Mouse (Mus musculus) cerebellum, adult 18-20 months (tissue): ENCODE measurements at regions not wholly inside any gene's neighbourhood (a gene's known extent, or its start where the extent isn't known, plus 50 kb on each side); places are given as distances from the start of the nearest gene placed in this dataset.

Experiments used
- DNase-seq, 2 experiments: peaks; one replicate each; pipeline ENCODE4 v3.0.0; 2021

DNA sequence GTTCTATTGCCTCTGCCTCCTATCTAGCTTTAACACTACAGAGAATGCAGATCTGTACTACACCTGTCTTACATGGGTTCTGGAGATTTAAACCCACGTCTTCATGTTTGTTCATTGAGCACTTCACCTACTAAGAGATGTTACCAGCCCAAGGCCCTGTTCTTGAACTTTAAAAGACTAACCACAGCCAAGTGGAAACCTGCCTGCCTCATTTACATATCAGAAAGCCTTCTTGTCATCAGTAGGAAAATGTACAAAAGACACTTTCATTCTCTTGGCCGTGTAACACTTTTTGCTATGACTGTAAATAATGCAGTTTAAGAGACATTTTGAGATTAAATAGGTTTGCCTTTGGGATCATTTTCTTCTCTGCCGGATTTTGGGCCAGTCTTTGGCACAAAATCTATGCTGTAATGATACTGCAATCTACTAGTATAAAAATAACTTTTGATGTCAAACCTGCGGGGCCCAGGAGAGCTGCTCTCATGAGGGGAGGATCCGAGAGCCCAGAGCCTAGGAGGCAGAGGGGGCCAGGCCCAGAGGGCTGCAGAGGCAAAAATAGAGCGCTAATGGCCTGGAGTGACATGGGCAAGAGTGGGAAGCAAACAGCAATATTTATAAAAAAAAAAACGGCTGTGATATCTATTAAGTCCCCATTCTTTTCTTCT, 318.4 kb upstream of the Myo3a start:
- DNase-seq: peak; percentile 16 to 30

DNA sequence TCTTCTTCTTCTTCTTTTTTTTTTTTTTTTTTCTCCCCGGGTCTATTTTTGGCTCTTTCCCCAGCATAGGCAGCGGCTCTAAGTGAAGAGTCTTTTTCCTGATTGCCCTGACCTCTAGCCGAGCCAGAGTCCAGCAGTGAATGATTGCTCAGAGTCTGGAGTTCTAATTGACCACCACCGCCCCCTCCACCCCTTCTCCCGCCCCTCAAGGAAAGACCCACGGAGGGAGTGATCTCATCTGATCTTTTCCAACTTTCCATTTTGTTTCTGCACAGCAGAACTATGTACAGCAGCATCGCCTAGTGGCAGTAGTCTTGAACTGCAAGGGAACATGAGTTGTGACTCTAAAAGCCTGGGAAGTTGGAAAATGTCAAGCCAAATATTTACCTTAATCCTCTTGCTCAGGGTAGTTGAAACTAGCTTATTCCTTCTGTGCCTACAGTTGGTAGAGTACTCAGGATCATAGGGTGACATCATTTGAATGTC, 317.8 kb upstream of the Myo3a start:
- peak; percentile 84 to 87 for DNase-seq

DNA sequence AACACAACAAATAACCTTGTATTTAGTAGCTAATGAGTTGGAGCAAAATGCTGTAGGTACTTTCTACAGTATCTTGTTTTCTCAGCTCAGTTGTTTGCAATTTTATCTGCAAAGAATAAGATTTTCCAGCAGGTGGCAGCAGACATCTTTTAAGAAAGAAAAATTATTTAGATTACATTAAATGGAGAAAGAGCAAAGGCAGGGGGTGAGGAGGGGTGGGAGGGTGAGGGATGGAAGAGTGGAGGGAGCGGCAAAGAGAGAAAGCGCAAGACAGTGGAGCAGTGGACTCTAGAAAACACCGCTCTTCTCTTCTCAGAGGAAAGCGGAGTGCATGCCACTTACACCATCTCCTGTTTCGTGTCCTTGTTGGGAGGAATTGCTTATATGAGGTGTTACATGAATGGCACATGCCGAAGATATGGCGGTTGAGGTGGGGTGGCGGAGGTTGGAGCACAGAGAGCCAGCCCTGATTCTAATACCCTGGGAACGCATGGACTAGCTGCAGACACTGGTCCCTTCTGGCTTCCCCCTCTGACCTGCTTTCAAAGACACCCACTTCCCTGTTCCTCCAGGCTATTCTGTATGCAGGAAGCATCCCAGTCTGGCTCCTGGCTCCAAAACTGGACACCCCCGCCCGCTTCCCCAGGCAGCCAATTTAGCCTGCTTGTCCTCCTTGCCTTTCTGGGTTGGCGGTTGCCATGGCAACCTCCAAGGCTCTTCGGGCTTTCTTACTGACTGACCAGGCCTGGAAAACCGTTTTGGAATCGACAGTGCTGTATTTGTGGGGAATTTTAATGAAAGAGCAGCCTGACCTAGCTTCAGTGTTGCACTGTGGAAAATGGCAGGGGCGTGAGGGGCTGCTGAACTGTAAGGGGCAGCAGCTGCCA, 309.3 kb upstream of the Myo3a start:
- DNase-seq: peak; percentile 85 to 91

DNA sequence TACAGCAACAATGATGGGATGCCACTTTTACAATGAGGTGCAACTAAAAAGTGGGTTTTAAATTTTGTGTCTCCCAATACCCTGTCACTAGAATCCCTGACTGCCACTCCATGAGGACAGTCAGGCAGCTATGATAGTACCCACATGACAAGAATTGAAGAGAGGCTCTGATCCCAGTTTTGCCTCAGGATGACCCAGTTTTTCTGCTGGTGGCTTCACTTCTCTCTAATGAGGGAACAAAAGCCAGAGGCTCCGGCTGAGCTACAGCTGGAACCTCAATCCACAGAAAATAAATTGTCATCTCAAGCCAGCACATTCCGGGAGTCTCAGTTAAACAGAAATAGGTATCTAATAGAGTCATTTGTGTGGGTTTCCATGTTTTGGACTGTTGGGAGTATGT, 308.2 kb upstream of the Myo3a start:
- DNase-seq: peak; percentile 30 to 46

DNA sequence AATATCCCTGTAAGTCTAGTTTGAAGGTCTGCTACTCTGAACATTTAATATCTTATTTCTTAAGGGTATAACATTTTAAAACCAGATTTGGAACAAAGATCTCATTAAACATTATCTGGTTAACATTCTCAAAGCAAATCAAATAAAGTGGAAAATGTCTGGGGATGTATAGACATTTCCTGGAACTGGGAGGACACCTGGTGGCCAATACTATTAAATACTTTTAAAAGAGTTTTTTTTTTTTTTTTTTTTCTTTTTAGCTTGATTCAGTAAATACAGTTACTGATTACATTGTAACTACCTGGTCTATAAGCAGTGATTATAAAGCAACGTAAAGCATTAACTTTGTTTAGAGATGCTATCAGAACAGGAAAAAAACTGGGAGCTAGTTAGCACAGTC, 299.6 kb upstream of the Myo3a start:
- no peak for DNase-seq

DNA sequence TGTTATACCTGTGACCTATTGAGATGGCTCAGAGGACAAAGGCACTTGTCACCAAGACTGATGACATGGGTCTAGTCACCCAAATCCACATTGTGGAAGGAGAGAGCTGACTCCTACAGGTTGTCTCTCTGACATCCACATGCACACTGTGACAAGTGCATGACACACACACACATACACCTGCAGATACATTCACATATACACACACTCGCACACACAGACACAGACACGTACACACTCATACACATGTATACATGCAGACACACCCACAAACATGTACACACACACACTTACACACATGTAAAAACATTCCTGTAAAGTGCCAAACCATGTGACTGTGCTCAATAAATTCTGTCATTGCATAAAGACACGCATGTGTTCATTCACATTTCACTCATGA, 287.3 kb upstream of the Myo3a start:
- no peak for DNase-seq

DNA sequence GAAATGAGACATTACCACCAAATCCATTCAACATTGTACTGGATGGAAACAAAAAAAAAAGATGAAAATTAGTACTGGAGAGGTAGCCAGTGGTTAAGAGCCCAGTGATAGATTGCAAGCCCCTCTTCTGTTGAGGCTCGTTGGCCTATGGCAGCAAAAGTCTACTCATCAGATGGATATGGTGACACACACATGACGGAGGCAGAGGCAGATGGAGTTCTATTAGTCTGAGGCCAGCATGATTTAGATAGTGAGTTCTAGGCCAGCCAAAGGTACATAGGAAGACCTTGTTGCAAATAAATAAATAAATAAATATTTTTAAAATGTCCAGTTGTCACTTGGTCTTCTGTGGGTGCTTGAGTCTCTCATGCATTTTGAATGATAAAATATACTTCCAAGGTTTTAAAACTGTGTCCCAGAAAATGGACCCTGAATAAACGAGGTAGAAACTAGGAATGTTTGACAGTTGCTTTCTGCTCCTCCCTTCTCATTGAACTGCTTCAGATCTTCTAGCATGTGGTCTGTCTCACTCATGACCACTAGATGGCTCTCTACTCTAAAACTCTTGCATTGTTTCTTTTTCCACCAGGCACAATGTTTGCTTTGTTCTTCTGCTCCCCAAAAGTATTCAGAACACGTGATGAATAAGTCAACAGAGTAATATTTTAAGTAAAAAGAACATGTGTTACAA, 286.4 kb upstream of the Myo3a start:
- DNase-seq: peak; percentile 31 to 33

DNA sequence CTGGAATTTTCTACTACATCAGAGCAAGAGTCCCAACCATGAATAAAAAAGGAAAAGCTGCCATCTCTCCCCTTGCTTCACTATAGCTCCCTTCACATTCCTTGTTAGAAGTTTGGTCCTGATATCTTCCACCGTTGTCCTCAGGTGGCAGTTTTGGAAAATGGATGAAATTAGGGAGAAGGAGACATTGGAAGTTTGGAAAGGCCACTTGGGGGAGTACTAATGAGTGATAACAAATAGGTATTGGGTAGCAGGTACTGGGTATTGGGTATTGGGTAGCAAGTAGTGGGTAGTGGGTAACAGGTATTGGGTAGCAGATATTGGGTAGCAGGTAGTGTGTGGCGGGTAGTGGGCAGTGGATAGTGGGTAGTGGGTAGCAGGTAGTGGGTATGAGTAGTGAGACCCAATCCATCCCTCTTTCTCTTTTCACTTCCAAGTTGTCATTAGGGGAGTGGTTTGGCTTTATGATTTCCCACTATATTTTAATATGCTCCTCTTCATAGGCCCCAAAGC, 285.8 kb upstream of the Myo3a start:
- no peak for DNase-seq

DNA sequence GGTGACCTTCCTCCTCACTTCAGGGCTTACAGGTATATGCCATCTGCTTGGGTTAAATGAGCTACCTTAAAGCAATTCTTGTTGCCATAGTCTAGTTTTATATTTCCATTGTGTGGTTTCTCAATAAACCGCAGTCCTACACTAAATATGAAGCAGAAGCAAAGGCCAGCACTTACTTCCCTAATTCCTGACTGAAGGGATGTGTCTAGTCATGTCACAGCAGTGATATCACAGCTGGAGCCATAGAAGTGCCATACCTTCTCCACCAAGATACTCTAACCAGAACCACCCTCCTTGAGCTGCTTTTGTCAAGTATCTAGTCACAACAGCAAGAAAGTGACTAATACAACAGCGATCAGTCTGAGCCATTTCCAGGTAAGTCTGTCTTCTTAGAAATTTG, 283.6 kb upstream of the Myo3a start:
- DNase-seq: no peak

DNA sequence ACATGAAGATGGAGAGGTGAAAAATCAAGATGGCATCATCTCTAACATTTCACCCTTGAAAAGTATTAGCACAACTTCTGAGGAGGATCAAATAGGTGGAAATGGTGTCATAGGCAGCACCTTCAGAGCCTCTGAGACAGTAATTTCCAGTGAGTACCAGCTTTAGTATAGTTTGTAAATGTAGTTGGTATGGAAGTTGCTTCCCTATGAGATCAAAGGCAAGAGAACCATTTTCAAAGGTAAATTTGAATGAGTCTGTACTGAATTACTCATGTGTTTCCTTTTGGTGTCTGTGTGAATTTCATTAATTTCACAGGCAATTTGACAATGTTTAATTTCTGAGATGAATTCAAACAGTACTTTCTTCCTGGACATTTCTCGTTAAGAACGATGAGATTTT, 280.8 kb upstream of the Myo3a start:
- no peak for DNase-seq

DNA sequence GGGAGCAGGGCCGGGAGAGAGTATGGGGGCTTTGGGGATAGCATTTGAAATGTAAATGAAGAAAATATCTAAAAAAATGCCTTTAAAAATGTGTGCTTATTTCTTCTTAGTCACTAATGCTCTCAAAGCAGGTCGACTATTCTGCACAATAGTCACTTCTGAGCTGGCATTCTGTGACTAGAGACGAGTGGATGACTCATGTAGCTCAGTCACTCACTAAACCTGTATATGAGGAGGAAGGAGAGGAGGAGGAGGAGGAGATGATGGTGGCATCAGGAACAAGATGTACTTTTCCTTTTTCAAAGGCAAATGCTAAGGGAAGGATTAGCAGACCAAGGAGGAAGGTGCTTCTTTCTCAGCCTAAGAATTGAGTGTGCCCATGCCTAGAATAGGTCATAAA, 276.0 kb upstream of the Myo3a start:
- no peak for DNase-seq

DNA sequence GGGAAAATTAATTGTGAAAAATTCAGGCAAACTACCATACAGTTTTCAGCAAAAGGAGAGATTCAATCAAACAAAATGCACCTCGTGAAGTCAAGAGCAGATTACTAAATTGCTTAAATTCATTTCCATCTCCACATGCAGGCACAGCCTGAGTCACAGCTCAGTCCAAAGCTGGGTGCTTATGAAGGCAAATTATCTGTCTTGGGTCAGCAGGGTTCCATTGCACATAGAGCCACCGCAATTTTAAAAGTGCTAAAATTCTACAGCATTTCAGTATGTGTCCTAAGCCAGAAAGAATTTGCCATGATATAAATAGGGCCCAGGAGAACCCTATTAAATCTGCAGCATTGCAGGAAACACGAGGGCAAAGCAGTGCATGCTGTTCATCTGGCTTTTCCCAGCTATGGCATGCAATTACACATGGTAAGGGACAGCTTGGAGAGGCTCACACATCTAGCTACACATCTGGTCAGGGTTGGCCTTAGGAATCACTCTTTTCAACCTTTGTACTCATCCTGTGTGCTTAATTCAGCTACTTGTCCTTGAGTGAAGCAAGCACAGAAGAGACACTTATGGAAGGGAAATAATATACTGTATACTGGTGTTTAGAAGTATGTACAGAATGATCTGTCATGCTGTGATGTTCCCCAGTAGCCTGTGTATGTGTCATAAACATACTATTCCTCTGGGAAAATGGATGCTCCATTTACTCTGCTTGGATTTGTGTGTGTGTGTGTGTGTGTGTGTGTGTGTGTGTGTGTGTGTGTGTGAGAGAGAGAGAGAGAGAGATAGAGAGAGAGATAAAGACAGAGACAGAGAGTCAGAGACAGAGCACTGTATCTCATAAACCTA, 271.0 kb upstream of the Myo3a start:
- no peak for DNase-seq

DNA sequence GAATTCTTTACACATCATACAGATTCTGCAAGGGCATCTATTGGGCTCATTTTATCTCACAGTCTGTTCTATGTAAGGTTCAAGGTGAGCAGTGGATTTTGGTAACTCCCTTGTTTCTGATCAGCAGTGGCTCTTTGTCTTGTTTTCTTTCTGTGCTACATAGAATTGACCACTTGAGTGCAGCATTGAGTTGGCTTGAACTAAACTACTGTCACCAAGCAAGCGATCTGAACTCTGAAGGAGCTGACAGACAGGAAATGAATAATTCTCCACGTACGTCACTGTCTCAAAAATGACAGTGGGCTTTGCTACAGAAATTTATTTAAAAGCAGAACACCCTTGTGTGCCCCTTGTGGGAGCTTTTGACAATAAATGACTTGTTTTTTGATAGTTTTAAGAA, 268.9 kb upstream of the Myo3a start:
- peak; percentile 9 to 30 for DNase-seq

DNA sequence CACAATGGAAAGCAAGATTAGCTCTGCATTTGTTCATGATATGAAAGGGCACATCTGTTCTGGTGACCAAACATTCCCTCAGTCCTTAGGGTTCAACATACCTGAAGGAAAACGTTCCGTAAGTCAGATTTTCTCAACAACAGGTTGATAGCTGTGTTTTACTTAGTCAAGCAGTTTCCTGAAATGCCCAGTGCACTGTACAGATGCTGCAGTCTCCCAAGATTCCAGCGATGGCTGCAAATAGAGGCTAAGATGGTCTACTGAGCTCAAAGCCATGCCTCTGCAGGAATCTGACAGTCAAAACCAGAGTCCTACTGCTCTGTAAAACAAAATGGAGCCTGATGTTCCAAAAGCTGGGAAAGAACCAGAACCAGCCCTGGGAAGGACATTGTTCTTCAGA, 268.5 kb upstream of the Myo3a start:
- no peak for DNase-seq

DNA sequence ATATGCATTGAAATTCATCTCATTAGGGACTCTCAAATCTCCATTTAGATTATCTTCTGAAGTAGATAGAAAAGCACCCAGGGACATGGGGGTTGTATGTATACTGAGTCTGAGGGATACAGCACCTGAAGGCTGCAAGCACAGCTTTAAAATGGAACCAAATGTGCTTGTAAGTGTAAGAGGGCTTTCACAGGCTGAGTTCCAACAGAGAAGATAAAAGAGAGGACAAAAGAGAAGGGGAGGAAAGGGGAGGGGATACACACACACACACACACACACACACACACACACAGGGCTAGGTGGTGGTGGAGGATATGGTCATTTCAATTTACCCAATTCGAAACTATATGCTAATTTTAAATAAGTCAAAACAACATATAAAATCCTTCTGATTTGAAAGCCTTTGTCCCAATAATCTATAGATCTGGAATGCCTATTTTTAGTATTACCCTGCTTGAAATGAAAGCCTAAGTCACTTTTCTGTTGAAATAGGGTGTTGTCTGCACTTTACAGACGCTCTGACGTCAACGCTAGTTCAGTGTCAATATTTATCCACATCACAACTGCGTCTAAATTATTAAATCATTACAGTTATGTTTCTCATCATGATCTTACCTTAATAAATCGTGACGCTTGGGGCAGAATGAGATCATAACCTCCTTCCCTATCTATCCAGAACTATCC, 263.8 kb upstream of the Myo3a start:
- DNase-seq: no peak

DNA sequence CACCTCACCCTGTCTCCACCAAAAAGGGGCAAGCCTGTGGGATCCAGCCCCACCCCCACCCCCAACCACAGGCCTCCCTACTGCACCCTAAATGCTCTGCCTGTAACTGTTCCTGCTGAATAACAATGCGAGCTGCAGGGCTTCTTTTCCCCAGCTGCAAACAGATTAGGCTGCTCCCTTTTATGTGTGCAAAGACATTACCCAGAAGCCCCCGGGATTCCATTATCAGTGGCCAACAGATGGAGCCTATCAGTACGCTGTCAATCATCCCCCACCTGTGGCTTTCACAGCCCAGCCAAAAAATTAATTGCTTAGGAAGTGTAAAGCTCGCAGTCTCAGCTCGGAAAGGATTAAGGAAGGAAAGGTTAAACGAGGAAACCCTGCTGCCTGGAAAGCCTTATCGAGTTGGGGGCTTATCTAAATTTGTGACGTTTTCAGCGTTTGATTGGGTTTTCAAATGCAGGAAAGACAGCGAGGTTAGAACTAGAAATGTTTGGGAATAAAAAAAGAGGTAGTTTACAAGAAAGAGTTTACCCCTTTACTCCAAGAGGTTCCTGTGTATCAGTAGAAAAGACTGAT, 263.2 kb upstream of the Myo3a start:
- DNase-seq: peak in 1 of 2 experiments; percentile 3

DNA sequence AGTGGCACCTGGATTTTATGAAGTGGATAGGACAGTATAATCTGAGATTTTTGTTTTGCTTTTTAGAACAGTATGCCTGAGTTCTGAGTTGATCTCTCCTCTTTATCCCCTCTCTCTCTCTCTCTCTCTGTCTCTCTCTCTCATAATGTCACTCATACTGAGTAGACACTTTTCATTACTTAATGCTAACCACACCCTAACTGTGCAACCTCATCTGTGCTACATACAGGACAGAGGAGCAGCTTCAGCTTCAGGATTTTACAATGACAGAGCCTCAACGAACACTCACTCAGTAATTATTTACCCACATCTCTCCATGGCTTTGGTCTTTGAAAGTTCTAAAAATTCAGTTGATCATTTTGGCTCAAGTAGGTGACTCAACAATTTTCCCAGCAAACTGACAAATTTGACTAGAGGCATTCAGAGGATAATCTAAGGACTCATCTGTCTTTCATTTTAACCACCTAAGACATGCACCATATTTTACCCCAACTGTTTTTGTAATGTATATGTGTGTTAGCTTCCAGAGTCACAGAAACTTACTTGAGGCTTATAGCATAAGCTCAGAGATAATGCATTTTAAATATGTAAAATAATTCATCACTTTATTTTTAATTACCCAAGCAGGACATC, 256.4 kb upstream of the Myo3a start:
- no peak for DNase-seq

DNA sequence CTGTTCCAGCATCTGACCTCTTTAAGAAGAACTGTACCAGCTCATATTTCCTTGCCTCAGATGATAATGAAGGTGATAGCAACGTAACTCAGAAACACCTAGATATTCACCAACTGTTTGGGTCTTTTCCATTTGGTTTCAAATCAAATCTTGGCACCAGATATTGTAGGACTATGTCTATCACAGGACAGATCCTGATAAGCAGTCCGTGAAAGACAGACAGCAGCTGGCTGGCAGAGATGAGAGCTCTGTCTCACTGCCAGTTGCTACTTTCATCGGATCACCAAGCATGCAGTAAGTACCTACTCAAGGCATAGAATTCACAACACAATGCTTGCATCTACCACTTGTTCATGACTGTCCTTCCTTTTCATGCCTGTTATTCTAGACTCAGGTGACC, 252.7 kb upstream of the Myo3a start:
- no peak for DNase-seq

DNA sequence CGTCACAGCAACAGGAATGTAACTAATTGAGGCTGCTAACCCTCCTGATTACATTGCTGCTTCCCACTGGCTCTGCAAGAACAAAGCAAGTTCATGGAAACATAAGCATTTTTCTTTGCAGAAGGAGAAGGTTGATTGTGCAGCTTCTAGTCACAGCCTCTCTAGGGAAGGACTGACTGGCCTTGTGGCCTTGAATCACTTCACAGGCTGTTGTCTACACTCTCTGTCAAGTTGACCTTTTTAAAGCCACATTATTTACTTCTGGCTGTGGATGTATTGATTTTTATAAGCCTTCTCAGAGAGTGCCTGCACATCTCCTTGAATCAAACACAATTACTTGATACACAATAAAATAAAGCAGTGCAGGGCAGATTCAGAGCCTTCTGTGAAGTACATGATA, 251.8 kb upstream of the Myo3a start:
- DNase-seq: no peak

DNA sequence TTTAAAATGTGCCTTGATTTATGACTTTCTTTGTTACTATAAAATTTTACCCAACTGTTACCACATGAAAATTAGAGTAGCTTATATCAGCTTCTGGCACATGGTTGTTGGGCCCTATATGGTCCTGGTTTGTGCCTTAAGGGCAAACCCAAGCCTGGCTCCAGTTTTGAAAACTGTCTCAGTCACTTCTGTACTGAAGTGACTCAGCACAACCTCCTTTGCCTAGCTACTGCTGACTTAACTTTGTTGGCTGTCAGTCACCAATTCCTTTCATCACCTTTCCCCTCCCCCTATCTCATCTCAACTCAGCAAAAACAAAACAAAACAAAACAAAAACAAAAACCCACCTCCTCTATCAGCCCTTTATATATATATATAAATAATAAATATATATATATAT, 251.0 kb upstream of the Myo3a start:
- no peak for DNase-seq

DNA sequence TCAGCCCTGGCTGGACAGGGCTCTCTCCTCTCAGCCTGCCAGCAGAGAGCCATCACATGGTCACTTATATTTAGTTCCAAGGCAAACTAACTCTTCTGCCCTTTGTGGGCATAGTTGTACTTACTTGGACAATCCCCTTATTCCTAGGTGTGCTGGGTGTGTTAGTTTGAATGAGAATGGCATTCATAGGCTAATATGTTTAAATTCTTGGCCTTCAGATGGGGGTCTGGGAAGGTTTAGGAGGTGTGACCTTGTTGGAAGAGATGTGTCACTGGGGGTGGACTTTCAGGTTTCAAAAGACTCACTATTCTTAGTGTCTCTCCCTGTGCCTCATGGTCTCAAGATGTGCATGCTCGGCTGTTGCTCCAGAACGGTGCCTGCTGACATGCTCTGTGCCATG, 250.5 kb upstream of the Myo3a start:
- DNase-seq: no peak
